Mouse (Mus musculus) G1E (cell line): ENCODE measurements at regions not wholly inside any gene's neighbourhood (a gene's known extent, or its start where the extent isn't known, plus 50 kb on each side); places are given as distances from the start of the nearest gene placed in this dataset.

ENCODE experiments used
- CTCF ChIP-seq: IDR thresholded peaks from 2 replicates; pipeline ENCODE4 v1.5.1; 2012; ENCODE audit warnings: low read depth, low read length, inconsistent platforms, mixed read lengths
- GATA1 ChIP-seq: IDR thresholded peaks from 2 replicates; pipeline ENCODE4 v1.6.1; 2012; ENCODE audit warnings: borderline replicate concordance, low read length, inconsistent platforms, mixed read lengths
- GATA2 ChIP-seq: IDR thresholded peaks from 2 replicates; pipeline ENCODE4 v1.6.1; 2012; ENCODE audit warnings: low read depth, low read length, inconsistent platforms, borderline replicate concordance
- POLR2AphosphoS5 ChIP-seq: IDR thresholded peaks from 2 replicates; pipeline ENCODE4 v1.6.1; 2012; ENCODE audit warnings: low read depth, low read length, inconsistent platforms; ENCODE audit not compliant: insufficient replicate concordance
- TAL1 ChIP-seq: conservative IDR thresholded peaks from 2 replicates; pipeline ENCODE4 v1.6.1; 2012; ENCODE audit warnings: low read depth, low read length, inconsistent platforms, mixed read lengths

DNA sequence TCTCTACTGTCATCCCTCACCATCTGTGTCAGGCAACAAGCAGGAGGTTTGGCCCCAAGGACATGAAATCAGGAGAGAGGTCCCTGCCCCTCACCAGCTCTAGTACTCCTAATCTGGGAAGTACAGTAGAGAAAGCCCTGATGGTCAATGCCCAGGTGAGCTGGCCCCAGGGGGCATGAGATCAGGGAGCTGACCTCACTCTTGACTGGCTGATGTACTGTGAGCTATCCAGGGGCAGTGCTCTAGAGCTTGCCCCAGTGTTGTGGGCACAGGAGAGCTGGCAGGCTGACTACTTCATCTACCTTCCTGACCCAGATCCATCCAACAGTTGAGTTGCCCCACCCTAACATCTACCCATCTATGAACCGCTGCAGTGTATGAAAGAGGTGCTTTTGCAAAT is 275.9 kb upstream of the Klhl1 start:
- no peak for TF ChIP-seq GATA1
- TF ChIP-seq CTCF = no peak
- TF ChIP-seq TAL1 = no peak
- TF ChIP-seq POLR2AphosphoS5 = no peak
- no peak for TF ChIP-seq GATA2
